Mouse (Mus musculus) lung, embryonic 16.5 days (tissue): Measurements from ENCODE around the gene Kalrn. TPM values are rescaled to one million over a fixed set of nuclear protein-coding genes. Genes with fewer than 3 reads are reported as not detected.

Source experiments
- ATAC-seq: fragments of 200-750 bp; cut with Nextera tagmentation; 2 replicates; pipeline ENCODE4 v1.8.0; 2017; ENCODE audit warnings: low read depth, mild to moderate bottlenecking, moderate library complexity
- H3K27ac ChIP-seq: fragments of 300-500 bp; sonication (generic); 2 replicates; pipeline ENCODE4 v1.5.1; 2014; ENCODE audit warnings: mild to moderate bottlenecking, control low read depth, low read length
- H3K27me3 ChIP-seq: fragments of 300-500 bp; sonication (generic); 2 replicates; pipeline ENCODE4 v1.6.1; 2014; ENCODE audit warnings: low read depth, low read length, mixed read lengths; ENCODE audit not compliant: control insufficient read depth, insufficient read depth
- H3K36me3 ChIP-seq: fragments of 300-500 bp; sonication (generic); 2 replicates; pipeline ENCODE4 v1.6.1; 2014; ENCODE audit warnings: low read length; ENCODE audit not compliant: control insufficient read depth, insufficient read depth
- H3K4me1 ChIP-seq: fragments of 300-500 bp; sonication (generic); replicated peaks from 2 replicates; pipeline ENCODE4 v1.6.1; 2014; ENCODE audit warnings: low read length, mixed read lengths; ENCODE audit not compliant: control insufficient read depth, insufficient read depth
- H3K4me2 ChIP-seq: fragments of 300-500 bp; sonication (generic); 2 replicates; pipeline ENCODE4 v1.6.1; 2014; ENCODE audit warnings: low read depth, low read length, control low read depth
- H3K4me3 ChIP-seq: fragments of 300-500 bp; sonication (generic); 2 replicates; pipeline ENCODE4 v1.5.1; 2014; ENCODE audit warnings: mild to moderate bottlenecking, low read length, control low read depth
- H3K9ac ChIP-seq: fragments of 300-500 bp; sonication (generic); 2 replicates; pipeline ENCODE4 v1.6.1; 2014; ENCODE audit warnings: low read length, control low read depth
- H3K9me3 ChIP-seq: fragments of 300-500 bp; sonication (generic); 2 replicates; pipeline ENCODE4 v1.6.1; 2016; ENCODE audit warnings: low read length; ENCODE audit not compliant: control insufficient read depth
- WGBS: fragments of 180-500 bp; shearing (Covaris S2); extraction: QIAGEN DNeasy Blood & Tissue Kit; methylation state at CpG from one replicate; pipeline ENCODE4 v1.1.7; 2014; 5-methylcytosine and 5-hydroxymethylcytosine counted together
- polyA plus RNA-seq: library from polyadenylated mRNA; unstranded; fragments of >200 nt; fragmentation: Nextera tagmentation; extraction: Ambion mirVana; gene quantifications from 2 replicates; pipeline ENCODE4 v1.2.1, GENCODE M21; 2015

Gene Kalrn
- polyA plus RNA-seq, 1 experiment from 2014 or later, result 16.8 TPM

- 10% methylated on average over 4 of the region's 4 CpGs for WGBS
- Histone ChIP-seq H3K4me1 (peaks cover 30% of the 10 kb centered on the region), H3K27ac (peak overlapping the region; percentile 90), H3K4me2 (peak overlapping the region; percentile 31), H3K9me3 (no peaks in the 10 kb centered on the region), H3K36me3 (no peaks in the 10 kb centered on the region), H3K9ac (no peak overlapping the region), H3K27me3 (no peaks in the 10 kb centered on the region), H3K4me3 (no peak overlapping the region)
- peak; percentile 96 for ATAC-seq
Measured at GRCm38 (mm10) chr16:34004128-34004578, 569.2 kb downstream of the Kalrn start.

GRCm38 (mm10) chr16:34003566-34004127 lies 569.7 kb downstream of the Kalrn start:
- ATAC-seq, result no peak
- H3K36me3 ChIP-seq, result no peaks in the 10 kb centered on the region
- H3K9me3 ChIP-seq, result no peaks in the 10 kb centered on the region
- H3K4me2 ChIP-seq, result peak overlapping the region; percentile 31; the same call in 1 of the 2 replicates
- no peaks in the 10 kb centered on the region for H3K27me3 ChIP-seq
- H3K4me3 ChIP-seq, result no peak overlapping the region
- peak overlapping the region; percentile 79 for H3K27ac ChIP-seq
- no peak overlapping the region for H3K9ac ChIP-seq
- 19% methylated on average over 10 of the region's 10 CpGs for WGBS
- peaks cover 30% of the 10 kb centered on the region for H3K4me1 ChIP-seq

- H3K36me3 ChIP-seq, result no peaks in the 10 kb centered on the region
- H3K9me3 ChIP-seq, result no peaks in the 10 kb centered on the region
- H3K27me3 ChIP-seq, result no peaks in the 10 kb centered on the region
- WGBS, result 58% methylated on average over 8 of the region's 8 CpGs
- H3K4me2 ChIP-seq, result no peak overlapping the region
- ATAC-seq, result no peak
- H3K4me3 ChIP-seq, result no peak overlapping the region
- H3K4me1 ChIP-seq, result peaks cover 30% of the 10 kb centered on the region
- no peak overlapping the region for H3K9ac ChIP-seq
- H3K27ac ChIP-seq, result no peak overlapping the region
Measured at GRCm38 (mm10) chr16:34000715-34001114, 572.6 kb downstream of the Kalrn start.

GRCm38 (mm10) chr16:33999388-33999787 lies 573.9 kb downstream of the Kalrn start:
- Histone ChIP-seq H3K27me3 (no peaks in the 10 kb centered on the region), H3K36me3 (no peaks in the 10 kb centered on the region), H3K4me2 (no peak overlapping the region), H3K9ac (no peak overlapping the region), H3K9me3 (no peaks in the 10 kb centered on the region), H3K4me1 (peaks cover 22% of the 10 kb centered on the region), H3K4me3 (no peak overlapping the region), H3K27ac (no peak overlapping the region)
- ATAC-seq, result no peak
- WGBS, result 14% methylated on average over 3 of the region's 3 CpGs

- no peaks in the 10 kb centered on the region for H3K9me3 ChIP-seq
- peaks cover 11% of the 10 kb centered on the region for H3K4me1 ChIP-seq
- no peak overlapping the region for H3K4me3 ChIP-seq
- no peak overlapping the region for H3K27ac ChIP-seq
- no peaks in the 10 kb centered on the region for H3K36me3 ChIP-seq
- H3K4me2 ChIP-seq, result no peak overlapping the region
- no peaks in the 10 kb centered on the region for H3K27me3 ChIP-seq
- no peak for ATAC-seq
- H3K9ac ChIP-seq, result no peak overlapping the region
- WGBS, result 71% methylated on average over 6 of the region's 6 CpGs
Measured at GRCm38 (mm10) chr16:33998011-33998410, 575.3 kb downstream of the Kalrn start.

GRCm38 (mm10) chr16:33996030-33996429 lies 577.3 kb downstream of the Kalrn start:
- H3K9ac ChIP-seq, result no peak overlapping the region
- no peak overlapping the region for H3K4me2 ChIP-seq
- H3K27me3 ChIP-seq, result no peaks in the 10 kb centered on the region
- no peaks in the 10 kb centered on the region for H3K36me3 ChIP-seq
- 7% methylated on average over 5 of the region's 5 CpGs for WGBS
- no peak overlapping the region for H3K27ac ChIP-seq
- H3K4me3 ChIP-seq, result no peak overlapping the region
- H3K4me1 ChIP-seq, result 0 out of 2 replicates have a peak, but pooled peaks cover 4% of the 10 kb centered on the region
- no peaks in the 10 kb centered on the region for H3K9me3 ChIP-seq
- no peak; the same call in 1 of the 2 replicates for ATAC-seq

GRCm38 (mm10) chr16:33995496-33995895 lies 577.8 kb downstream of the Kalrn start:
- H3K4me3 ChIP-seq, result no peak overlapping the region
- no peaks in the 10 kb centered on the region for H3K27me3 ChIP-seq
- H3K9ac ChIP-seq, result no peak overlapping the region
- no peak overlapping the region for H3K4me2 ChIP-seq
- H3K9me3 ChIP-seq, result no peaks in the 10 kb centered on the region
- H3K4me1 ChIP-seq, result no peaks in the 10 kb centered on the region
- no peak overlapping the region for H3K27ac ChIP-seq
- H3K36me3 ChIP-seq, result no peaks in the 10 kb centered on the region
- WGBS, result 77% methylated on average over 3 of the region's 3 CpGs
- ATAC-seq, result no peak

GRCm38 (mm10) chr16:33994321-33994720 lies 579.0 kb downstream of the Kalrn start:
- no peaks in the 10 kb centered on the region for H3K27me3 ChIP-seq
- no peaks in the 10 kb centered on the region for H3K36me3 ChIP-seq
- no peak overlapping the region for H3K9ac ChIP-seq
- H3K4me2 ChIP-seq, result no peak overlapping the region
- 78% methylated on average over 6 of the region's 6 CpGs for WGBS
- no peak for ATAC-seq
- H3K9me3 ChIP-seq, result no peaks in the 10 kb centered on the region
- no peak overlapping the region for H3K4me3 ChIP-seq
- H3K27ac ChIP-seq, result no peak overlapping the region
- no peaks in the 10 kb centered on the region for H3K4me1 ChIP-seq

GRCm38 (mm10) chr16:33990712-33991111 lies 582.6 kb downstream of the Kalrn start:
- H3K9ac ChIP-seq, result no peak overlapping the region
- no peak overlapping the region for H3K27ac ChIP-seq
- 53% methylated on average over 4 of the region's 4 CpGs for WGBS
- H3K36me3 ChIP-seq, result no peaks in the 10 kb centered on the region
- H3K9me3 ChIP-seq, result no peaks in the 10 kb centered on the region
- no peaks in the 10 kb centered on the region for H3K4me1 ChIP-seq
- H3K4me3 ChIP-seq, result no peak overlapping the region
- no peak overlapping the region for H3K4me2 ChIP-seq
- ATAC-seq, result no peak
- H3K27me3 ChIP-seq, result no peaks in the 10 kb centered on the region

GRCm38 (mm10) chr16:33989106-33989505 lies 584.2 kb downstream of the Kalrn start:
- no peaks in the 10 kb centered on the region for H3K9me3 ChIP-seq
- 90% methylated on average over 1 of the region's 1 CpGs for WGBS
- ATAC-seq, result no peak

More at GRCm38 (mm10) chr16:33989106-33989505, 584.2 kb downstream of the Kalrn start:
- Histone ChIP-seq H3K27ac (no peak overlapping the region), H3K4me1 (no peaks in the 10 kb centered on the region), H3K27me3 (no peaks in the 10 kb centered on the region), H3K36me3 (no peaks in the 10 kb centered on the region), H3K4me3 (no peak overlapping the region), H3K4me2 (no peak overlapping the region), H3K9ac (no peak overlapping the region)
